Mouse (Mus musculus) heart, postnatal 0 days (tissue): ENCODE results near the gene Slc45a2.

ENCODE experiments used
- CTCF ChIP-seq: IDR thresholded peaks from 2 replicates; pipeline ENCODE4 v1.5.1; 2016; ENCODE audit warnings: antibody characterized with exemption, control low read depth, low read depth
- EP300 ChIP-seq: IDR thresholded peaks from 2 replicates; pipeline ENCODE4 v1.6.1; 2016; ENCODE audit warnings: antibody characterized with exemption, low read depth

DNA sequence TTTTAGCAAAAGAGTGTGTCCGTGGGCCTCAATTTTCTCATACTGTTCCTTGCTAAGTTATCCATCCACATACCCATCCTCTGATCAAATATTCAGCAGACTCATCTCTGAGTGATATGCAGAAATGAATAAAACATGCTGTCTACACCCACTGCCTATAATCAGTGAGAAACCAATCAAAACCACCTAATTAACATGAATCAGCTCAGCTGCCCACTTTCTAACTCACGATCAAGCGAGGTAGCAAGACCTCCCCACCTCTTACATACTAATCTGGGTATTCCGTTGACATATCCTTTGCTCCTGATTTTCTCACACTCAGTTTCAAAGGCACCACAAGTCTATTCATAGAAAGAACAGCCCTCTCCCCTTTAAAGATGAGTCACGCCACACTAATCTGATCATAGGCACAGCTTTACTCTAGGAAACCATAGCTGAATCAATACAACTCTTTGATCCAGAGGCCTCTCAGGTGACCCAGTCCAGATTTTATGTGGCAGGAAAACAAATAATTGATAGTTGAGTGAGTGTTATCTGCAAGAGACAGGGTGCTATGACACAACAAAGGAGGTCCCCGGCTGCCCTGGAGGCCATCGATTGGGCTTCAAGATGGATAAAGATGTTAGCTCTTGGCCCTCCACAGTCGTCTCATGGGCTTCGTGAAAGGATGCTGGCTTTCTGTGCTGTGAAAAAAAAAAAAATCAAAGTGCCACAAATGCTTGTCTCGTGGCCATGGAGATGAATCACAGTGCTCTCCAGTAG lies 53.3 kb downstream of the Slc45a2 start:
- TF ChIP-seq CTCF: no peak
- TF ChIP-seq EP300: no peak
